Mouse (Mus musculus) adrenal gland, postnatal 36 days (tissue): Measurements from ENCODE around the gene Tmub1. TPM values are rescaled to one million over a fixed set of nuclear protein-coding genes. Genes with fewer than 3 reads are reported as not detected.
A peak's percentile ranks its signal among the peaks of the same experiment; 100 is the strongest.
"Not testable (repeated sequence)": the region's sequence is repeated elsewhere in the genome, so short reads cannot be mapped to it uniquely, and the experiment has no call there.

Experiments
- DNase-seq, 2 experiments: peaks; one replicate each; pipeline ENCODE4 v3.0.0; 2021; ENCODE audit warnings: mixed read lengths in 1 of 2
- total RNA-seq, 2 experiments: library from RNA; stranded (reverse); gene quantifications; 2 replicates each; pipeline ENCODE4 v1.2.3; 2021

Tmub1 gene
- total RNA-seq, 2 experiments from 2014 or later = 11.0 to 16.2 TPM

- DNase-seq = peak; percentile 87 to 94
Measured at GRCm38 (mm10) chr5:24424861-24425411, 22.7 kb downstream of the Tmub1 start.

DNA sequence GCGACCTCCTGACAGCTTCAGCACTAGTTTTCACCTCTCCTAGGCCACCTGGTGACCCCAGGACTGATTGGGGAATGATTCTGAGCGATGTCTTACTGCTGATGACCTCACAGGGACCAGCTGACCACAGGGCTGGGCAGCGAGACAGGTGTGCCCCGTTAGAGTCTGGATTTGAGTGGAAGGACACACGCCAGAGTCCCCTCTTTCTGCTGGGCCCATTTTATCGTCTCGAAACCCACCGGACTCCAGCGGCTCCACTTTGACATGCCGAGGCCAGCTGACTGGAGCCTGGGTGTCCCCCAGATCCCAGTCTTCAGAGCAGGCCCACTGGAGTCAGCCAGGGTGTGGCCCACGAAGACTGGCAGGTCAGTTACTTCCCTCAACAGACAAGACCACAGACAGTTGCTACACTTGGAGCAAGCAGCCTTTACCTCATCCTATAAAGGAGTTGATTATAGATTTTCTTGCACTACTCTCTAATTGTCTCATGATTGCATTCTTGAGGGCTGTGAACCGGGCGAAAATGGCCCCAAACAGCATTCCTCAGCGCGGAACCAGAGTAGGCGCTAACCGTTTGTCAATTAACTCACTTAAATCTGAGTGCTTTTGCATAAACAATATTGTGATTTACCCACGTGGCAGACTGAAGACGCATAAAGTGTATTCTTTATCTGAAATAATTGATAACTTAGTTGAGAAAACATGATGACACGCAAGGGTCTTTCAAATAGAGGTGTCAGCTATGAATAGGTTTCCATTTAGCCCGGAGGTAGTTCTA is 23.5 kb downstream of the Tmub1 start:
- DNase-seq = no peak

DNA sequence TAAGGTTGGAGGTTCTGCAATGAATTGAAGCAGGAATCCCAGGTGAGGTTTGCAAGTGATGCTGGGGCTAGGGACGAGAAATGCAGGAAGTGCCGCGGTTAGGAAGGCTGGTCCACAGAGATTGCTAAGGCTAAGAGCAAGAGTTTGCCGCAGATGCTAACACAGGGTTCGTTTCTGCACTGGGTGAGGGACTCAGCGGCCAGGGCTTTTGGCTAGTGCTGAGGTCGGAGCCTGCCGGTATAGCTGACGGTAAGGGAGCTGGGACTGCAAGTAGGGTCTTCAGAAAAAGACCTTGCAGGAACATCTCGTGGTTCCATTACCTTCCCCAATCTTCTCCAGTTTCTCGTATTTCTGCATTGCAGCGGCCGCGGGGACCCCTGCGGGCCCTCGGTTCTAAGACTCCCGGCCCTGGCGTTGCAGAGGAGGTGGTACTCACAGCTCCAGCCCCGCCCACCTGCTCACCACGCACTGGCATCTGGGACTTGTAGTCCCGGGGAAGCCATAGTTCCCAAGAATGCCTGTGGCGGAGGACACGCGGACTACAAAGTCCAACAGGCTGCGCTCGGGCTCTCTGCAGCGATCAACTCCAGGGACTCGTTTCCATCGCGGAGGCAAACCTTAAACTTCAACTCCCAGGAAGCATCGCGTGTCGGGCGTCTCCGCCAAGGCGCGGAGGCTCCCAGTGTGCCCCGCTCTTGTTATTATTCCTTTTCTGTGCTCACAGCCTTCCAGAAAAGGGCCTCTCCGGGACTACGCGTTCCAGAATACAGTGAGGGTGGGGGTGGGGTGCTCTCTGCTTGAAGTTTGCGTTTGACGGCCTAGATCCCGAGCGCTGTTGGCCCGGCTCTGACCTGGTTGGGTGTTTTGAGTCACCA is 24.3 kb downstream of the Tmub1 start, which contains the start of the genes Cdk5 and Slc4a2:
Cdk5 (minus strand) TSS at position 402 of the 875 bp plus-strand sequence.
Slc4a2 (plus strand) TSS at position 709 of the 875 bp plus-strand sequence.
- DNase-seq = peak; percentile 98

DNA sequence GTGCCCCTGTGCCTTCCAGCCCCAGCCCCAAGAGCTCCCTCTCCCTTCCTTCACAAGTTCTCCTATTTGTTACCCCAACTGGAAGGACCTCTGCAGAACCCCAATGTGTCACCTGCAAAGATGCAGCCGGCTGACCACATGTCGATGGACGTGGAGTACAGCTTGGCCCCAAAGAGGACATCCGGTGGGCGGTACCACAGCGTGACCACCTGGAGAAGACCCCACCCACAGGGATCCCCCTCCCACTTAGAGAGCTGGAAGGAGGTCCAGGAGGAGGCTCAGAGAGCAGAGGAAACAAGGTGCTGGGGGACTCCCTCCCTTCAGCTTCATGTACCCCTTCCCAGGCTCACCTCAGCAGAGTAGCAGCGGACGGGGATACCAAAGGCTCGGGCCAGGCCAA is 27.3 kb downstream of the Tmub1 start:
- DNase-seq = no peak

GRCm38 (mm10) chr5:24417587-24417986 is 30.1 kb downstream of the Tmub1 start:
- DNase-seq = no peak

GRCm38 (mm10) chr5:24416222-24416736 is 31.4 kb downstream of the Tmub1 start:
- DNase-seq = peak; percentile 73 to 76

DNA sequence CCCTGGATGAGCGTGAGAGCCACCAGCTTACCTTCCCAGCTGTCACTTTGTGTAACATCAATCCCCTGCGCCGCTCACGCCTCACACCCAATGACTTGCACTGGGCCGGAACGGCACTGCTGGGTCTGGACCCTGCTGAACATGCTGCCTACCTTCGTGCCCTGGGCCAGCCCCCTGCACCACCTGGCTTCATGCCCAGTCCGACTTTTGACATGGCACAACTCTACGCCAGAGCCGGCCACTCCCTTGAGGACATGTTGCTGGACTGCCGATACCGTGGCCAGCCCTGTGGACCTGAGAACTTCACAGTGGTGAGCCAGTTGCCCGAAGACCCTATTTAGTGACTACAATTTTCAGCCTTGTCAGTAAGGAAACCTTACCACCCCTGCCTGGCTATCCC is 33.7 kb downstream of the Tmub1 start:
- no peak for DNase-seq

GRCm38 (mm10) chr5:24413042-24413693 is 34.5 kb downstream of the Tmub1 start, which contains the start of gene Asic3:
Gene Asic3 (plus strand): TSS chr5:24413392.
- DNase-seq = no peak

- no peak for DNase-seq
Measured at GRCm38 (mm10) chr5:24412063-24412462, 35.6 kb downstream of the Tmub1 start.

DNA sequence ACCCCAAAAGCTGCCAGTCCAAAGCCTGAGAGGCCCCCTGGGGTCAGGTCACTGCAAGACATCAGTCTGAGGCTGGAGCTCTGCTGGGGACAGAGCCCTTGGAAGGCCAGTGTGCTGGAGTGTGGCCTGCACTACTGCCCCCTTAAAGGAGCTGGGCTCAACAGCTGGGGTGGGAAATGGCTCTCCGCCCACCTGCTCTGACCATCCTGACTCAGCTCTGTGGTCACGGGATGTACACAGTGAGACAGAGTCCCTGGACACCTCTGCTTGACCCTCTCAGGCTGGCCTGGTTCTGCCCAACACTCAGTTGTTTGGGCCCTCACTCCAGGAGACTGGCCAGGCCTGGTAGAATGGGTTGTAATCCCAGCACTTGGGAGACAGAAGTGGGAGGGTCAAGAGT is 38.2 kb downstream of the Tmub1 start:
- DNase-seq = no peak

DNA sequence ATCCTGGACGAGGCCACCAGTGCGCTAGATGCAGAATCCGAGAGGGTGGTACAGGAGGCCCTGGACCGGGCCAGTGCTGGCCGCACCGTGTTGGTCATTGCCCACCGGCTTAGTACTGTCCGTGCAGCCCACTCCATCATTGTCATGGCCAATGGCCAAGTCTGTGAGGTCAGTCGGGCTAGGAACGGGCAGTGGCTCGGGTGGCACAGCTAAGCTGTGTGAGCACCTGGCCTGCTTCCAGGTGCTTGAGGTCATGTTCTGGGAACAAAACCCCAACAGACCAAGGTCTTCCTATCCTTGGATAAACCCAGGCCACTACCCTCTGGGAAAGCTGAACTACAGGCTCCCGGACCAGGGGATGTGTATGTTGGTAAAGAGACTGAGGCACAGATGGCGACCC is 39.0 kb downstream of the Tmub1 start:
- peak; percentile 75 to 84 for DNase-seq

DNA sequence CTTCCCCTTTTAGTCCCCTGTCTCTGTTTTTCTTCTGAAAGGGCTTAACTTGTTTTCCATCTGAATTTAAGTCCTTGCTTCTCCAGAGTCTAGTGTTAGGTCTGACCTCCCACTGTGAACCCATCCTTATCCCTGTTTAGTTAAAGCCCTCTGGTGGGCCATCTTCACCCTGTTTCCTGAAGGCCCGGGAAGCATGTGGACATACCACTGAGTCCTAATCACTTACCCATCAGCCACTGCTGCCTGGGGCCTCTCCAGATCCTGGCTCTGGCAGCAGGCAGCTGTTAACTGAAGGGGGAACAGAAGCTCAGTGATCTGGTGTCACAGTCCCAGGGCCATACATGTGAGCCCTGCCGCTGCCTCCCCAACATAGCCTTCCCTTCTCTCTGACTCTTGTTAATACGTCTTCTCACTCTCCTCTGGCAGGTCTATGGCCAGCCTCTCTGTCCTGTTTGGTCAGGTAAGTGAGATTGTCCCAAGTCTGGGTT is 42.2 kb downstream of the Tmub1 start:
- DNase-seq = no peak

GRCm38 (mm10) chr5:24404594-24405360 is 42.9 kb downstream of the Tmub1 start:
- DNase-seq = peak; percentile 48 to 52

- no peak for DNase-seq
Measured at GRCm38 (mm10) chr5:24401969-24402368, 45.7 kb downstream of the Tmub1 start.

DNA sequence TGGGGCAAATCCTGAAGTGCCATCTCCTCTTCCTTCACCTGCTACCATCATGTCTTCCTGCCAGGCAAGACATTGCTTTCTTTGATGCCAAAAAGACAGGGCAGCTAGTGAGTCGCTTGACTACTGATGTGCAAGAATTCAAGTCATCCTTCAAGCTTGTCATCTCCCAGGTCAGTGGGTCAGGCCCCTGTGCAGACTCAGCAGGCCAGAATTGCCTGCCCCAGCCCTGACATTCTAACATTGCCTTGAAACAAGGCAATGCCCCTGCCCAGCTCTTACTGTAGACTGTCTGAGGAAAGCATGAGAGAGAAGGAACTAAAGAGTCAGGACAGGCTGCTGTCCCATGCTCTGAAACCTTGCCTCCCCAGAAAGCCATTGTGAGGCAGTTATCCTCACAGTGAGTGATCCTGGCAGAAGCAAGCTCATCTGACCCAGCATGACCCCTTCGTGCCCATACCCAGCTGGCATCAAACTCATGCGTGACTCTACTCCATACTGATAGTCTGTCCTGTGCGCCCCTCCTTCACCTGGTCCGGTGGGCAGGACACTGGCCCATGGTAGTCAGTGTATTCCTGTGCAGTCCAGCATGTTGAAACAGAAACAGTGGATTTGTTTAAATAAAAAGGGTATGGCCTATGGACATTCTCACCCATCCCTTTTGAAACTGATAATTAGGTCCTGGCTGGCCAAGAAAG is 46.6 kb downstream of the Tmub1 start:
- DNase-seq = peak in 1 of 2 experiments; percentile 34

GRCm38 (mm10) chr5:24400362-24400761 is 47.3 kb downstream of the Tmub1 start:
- no peak for DNase-seq

GRCm38 (mm10) chr5:24399686-24400085 is 48.0 kb downstream of the Tmub1 start:
- DNase-seq = no peak

DNA sequence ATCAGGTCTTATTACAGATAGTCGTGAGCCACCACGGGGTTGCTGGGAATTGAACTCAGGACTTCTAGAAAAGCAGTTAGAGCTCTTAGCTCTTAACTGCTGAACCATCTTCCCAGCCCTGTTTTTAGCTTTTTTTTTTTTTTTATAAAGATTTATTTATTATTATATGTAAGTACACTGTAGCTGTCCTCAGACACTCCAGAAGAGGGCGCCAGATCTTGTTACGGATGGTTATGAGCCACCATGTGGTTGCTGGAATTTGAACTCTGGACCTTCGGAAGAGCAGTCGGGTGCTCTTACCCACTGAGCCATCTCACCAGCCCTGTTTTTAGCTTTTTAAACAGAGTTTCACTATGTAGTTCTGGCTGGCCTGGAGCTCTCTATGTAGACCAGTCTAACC is 51.4 kb downstream of the Tmub1 start:
- not testable (repeated sequence) for DNase-seq
